Mouse (Mus musculus): ENCODE results near the gene Pik3cb.

Gene Pik3cb

DNA sequence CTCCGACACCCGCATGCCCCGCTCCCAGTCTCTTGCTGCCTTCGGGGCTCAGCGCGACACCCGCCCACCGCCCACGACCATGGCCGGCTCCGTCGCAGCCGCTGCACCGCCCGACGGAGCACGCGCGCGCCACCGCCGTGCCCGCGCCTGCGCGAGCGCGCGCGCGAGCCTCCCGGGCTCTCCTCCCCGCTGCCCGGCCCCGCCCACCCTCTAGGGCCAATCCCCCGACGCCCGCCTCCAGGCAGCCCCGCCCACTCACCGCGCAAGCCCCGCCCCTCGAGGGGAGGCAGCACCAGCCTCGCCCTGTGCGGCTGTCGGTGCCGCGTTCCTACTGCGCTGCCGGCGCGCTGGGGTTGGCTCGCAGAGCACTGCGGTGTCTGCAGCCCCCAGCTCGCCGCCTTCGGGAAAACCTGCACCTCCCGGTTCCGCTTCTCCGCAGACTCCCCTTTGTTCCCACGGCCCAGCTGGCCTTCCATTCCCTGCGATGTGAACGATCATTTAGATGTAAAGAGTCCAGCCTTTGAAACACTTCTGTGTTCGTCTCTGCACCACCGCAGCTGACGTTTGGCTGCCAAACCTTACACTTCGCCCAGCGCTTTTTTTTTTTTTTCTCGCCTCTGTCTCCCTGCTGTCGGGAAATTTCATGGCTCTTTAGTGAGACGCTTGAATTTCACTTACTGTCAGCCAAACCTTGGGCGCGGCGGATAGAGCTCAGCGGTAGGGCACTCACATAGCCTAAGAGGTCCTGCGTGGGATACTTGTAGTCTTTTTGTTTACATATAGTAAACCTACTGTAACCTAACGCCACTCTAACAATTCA, at the start of gene Pik3cb:
Gene Pik3cb, minus strand, starts transcription at position 559 of the 820 bp plus-strand sequence.
- ATAC-seq (ENCODE audit: insufficient number of reproducible peaks, low FRiP score, low TSS enrichment), result peak; percentile 71

DNA sequence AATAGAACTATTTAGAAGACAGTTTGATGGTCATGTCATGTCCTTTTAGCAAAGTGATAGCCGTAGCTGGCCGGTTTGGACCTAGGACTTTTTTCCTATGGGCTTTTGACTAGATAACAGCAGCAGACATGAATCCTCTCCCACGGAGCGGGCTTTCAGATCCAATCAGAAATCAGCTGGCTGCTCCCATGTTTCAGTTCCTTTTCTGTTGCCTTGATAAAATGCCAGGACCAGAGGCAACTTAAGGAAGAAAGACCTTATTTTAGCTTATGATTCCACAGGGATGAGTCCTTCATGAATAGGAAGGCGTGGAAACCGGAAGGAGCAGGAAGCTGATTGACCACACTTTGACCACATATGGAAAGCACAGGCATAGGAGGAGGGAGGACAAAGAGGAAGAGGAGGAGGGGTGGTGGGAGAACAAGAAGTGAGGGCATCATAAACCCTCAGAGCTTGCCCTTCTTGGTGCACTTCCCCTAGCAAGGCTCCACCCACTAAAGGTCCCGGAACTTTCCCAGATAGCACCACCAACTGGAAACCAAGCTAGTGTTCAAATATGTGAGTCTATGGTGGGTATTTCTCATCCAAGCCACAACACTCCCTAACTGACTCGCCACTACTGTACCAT, 42.7 kb upstream of the Pik3cb start:
- ATAC-seq (ENCODE audit: insufficient number of reproducible peaks, low FRiP score, low TSS enrichment), result no peak

DNA sequence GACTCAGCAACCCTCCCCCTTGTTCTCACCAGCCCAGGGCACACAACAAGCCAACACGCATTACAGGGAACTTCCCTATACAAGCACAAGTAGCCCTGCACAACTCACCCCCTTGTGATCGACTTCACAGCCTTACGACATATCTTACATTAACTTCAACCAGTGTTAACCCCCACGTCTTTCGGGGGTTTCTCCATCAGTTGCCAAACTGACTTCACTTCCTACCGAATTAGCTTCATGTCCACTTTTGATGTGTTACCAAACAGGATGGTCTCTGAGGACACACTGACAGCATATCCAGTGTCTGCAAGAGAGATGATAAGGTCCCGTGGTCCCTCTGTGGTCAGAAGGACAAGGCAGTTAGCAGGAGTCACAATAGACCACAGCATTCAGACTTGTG, 41.7 kb upstream of the Pik3cb start:
- ATAC-seq (ENCODE audit: insufficient number of reproducible peaks, low FRiP score, low TSS enrichment), result no peak

DNA sequence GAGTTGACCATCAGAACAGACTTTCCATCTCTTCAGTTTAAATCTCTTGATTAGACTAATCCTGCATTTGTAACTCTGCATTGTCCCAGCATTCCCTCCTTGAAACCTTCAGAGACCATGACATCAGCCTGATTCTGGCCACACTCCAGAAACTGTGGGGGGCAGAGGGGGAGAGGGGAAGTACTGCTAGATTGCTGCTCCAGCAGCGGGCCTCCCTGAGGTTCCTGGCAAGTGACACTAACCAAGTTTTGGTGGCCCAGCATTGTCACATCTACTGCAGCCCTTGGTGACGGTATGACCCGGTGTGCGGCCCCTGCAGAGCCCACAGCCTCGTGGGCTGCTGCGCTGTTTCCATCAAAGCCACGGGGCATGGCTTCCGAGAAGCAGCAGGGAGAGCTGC, 39.9 kb upstream of the Pik3cb start:
- no peak for ATAC-seq (ENCODE audit: insufficient number of reproducible peaks, low FRiP score, low TSS enrichment)

- ATAC-seq (ENCODE audit: insufficient number of reproducible peaks, low FRiP score, low TSS enrichment), result no peak
Observed at GRCm38 (mm10) chr9:99178736-99179135, 38.3 kb upstream of the Pik3cb start.

DNA sequence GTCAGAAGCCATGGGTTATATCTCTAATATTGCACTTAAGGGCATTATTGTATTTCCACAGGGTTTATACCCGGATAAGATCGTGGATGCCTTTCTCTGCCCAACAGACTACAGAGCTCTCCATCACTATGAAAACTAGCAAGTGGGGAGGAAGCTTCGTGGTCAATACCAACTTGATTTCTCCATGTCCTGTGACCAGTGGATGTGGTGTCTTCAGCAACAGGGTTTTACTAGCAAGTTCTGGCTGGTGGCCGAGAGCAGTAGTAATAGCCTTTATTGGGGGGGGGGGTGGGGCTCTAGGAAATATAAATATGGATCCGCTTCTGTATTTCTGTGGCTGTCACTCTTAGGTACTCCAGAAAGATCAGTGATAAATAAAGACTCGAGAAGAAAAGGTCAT, 35.4 kb upstream of the Pik3cb start:
- ATAC-seq (ENCODE audit: insufficient number of reproducible peaks, low FRiP score, low TSS enrichment), result no peak

DNA sequence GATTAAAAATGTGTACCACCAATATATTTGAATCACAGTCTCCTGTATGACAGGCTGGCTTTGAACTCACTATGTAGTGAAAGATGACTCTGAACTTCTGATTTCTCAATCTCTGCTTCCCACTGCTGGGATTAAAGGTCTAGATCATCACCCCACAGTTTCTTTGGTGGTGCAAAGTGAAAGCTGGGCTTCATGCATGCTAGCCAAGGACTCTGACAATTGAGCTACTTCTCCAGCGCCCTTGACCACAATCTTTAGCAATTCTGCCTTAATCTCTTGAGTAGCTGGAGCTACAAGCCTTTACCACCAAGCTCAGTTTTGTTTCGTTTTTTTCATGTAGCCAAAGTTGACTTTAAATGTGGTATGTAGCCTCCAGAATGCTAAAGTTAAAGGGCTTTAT, 32.4 kb upstream of the Pik3cb start:
- ATAC-seq (ENCODE audit: insufficient number of reproducible peaks, low FRiP score, low TSS enrichment), result no peak

GRCm38 (mm10) chr9:99171186-99171585, 30.8 kb upstream of the Pik3cb start:
- no peak for ATAC-seq (ENCODE audit: insufficient number of reproducible peaks, low FRiP score, low TSS enrichment)

DNA sequence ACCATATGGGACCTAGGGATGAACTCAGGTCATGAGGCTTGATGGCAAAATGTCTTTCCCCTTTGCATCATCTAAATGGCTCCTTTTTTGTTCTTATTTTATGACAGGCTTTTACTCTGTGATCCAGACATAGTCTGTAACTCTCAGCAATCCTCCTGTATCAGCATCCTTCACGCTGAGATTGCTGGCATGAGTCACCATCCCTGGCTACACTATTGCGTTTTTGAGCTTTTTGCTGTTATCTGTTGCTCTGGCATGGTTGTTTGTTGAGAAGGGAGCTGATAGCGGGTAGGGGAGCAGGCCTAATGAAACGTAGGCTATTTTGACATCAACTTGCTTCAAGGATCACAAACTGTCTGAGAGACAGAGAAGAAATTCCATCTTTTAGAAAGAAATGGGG, 28.6 kb upstream of the Pik3cb start:
- ATAC-seq (ENCODE audit: insufficient number of reproducible peaks, low FRiP score, low TSS enrichment), result no peak

DNA sequence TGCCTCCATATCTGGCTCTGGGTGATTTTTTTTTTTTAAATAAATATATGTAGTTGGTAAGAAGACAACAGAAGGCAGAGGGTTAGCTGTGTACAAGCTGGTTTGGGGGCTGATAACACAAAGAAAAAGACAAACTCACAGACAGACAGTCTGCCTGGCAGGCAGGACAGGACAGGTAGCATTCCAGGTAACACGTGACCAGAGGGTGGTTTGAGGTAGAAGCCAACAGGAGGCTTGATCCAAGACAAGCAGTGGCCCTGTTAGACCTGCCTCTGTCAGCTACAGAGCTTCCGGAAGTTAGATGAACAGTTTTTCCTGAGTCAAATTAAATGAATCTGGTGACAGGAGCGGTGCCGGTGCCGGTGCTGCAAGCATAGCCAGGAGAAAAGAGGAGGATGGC, 26.5 kb upstream of the Pik3cb start:
- no peak for ATAC-seq (ENCODE audit: insufficient number of reproducible peaks, low FRiP score, low TSS enrichment)

GRCm38 (mm10) chr9:99165956-99166355, 25.5 kb upstream of the Pik3cb start:
- ATAC-seq (ENCODE audit: insufficient number of reproducible peaks, low FRiP score, low TSS enrichment), result no peak

GRCm38 (mm10) chr9:99164664-99165226, 24.3 kb upstream of the Pik3cb start:
- ATAC-seq (ENCODE audit: insufficient number of reproducible peaks, low FRiP score, low TSS enrichment), result no peak

- no peak for ATAC-seq (ENCODE audit: insufficient number of reproducible peaks, low FRiP score, low TSS enrichment)
Observed at GRCm38 (mm10) chr9:99164148-99164503, 23.7 kb upstream of the Pik3cb start.

DNA sequence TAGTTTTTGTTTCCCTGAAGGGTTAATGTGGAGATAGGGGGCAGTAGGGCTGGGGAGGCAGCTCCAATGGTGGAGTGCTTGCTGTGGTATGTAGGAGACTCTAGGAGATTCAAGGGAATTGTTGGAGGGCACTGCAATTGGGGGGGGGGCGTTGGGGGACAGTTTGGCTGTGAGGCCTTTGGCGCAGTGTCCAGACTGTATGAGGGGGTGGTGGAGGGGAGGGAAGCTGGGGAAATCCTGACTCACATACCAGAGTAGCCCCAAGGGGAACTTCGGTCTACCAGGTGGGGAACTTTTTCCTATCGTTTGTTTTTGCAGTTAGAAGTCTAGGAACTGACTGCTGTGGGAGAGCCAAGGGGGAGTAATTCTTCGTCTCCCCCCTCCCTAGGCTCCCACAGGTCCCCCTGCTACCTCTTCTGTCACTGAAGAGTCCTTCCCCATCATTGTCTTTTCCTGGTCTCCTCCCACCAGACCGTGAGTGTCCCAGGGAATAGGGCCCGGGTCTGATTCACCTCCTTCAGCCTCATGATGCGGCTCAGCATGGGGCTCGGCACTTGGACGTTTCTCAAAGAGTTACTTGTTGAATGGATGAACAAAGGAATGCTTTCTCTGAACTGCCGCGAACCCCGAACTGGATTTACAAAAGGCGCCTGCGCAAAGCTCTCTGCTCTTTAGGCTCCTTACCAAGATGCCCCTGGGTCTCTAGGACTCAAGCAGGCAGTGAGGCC, 23.2 kb upstream of the Pik3cb start:
- no peak for ATAC-seq (ENCODE audit: insufficient number of reproducible peaks, low FRiP score, low TSS enrichment)

GRCm38 (mm10) chr9:99162839-99163238, 22.4 kb upstream of the Pik3cb start:
- ATAC-seq (ENCODE audit: insufficient number of reproducible peaks, low FRiP score, low TSS enrichment), result no peak

DNA sequence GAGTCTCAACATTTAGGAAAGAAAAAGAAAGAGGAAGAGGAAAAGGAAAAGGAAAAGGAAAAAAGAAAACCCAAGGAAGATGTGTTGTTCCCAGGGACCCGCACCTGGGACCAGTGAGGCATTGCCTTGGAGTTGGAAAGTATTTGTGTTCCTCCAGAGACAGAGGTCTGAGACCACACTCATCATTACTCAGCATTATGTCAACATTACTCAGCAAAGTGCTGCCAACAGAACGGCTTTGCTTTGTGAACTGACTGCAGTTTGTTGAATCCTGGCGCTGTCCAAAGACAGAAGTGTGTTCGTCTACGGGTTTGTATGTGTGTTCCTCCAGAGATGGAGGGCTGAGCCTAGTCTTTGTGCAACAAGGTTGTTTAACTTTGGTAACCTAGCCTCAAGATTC, 20.4 kb upstream of the Pik3cb start:
- no peak for ATAC-seq (ENCODE audit: insufficient number of reproducible peaks, low FRiP score, low TSS enrichment)

DNA sequence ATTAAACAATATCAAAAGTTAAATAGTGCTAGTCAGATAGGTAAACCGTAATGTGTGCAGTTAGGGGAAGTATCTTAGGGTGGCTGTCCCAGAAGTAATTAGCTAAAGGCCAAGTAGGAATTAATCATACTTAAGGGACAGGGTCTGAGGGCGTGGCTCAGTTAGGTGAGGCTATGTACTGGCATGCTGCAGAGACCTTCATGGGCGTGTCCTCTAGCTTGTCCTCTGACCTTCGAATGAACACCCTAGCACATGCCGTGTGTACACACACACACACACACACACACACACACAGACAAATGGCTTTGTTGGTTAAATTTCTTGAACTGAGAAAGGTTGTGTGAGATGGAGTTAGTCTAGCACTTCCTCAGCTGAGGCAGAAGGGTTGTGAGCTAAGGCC, 19.5 kb upstream of the Pik3cb start:
- no peak for ATAC-seq (ENCODE audit: insufficient number of reproducible peaks, low FRiP score, low TSS enrichment)

- no peak for ATAC-seq (ENCODE audit: insufficient number of reproducible peaks, low FRiP score, low TSS enrichment)
Observed at GRCm38 (mm10) chr9:99158708-99159107, 18.3 kb upstream of the Pik3cb start.

- no peak for ATAC-seq (ENCODE audit: insufficient number of reproducible peaks, low FRiP score, low TSS enrichment)
Observed at GRCm38 (mm10) chr9:99158203-99158632, 17.8 kb upstream of the Pik3cb start.

DNA sequence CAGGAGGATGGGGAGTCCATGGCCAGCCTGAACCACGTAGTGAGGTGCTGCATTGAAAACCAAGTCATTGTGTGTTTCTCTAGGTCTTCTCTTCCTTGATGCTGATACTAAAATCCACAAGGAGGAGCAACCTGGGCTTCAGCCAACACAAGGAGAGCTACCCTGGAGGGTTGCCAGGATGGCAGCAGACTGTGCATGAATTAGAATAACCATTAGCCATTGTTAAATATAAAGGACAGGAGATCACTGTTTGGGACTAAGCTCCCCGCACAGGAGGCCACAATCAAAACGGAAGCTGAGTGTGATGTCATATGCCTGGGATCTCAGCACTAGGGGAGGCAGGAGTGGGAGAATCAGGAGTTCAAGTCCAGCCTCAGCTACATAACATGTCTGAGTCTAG, 13.2 kb upstream of the Pik3cb start:
- no peak for ATAC-seq (ENCODE audit: insufficient number of reproducible peaks, low FRiP score, low TSS enrichment)
